ENCODE assay signal across 29 mouse cellular contexts in the genomic region with DNA sequence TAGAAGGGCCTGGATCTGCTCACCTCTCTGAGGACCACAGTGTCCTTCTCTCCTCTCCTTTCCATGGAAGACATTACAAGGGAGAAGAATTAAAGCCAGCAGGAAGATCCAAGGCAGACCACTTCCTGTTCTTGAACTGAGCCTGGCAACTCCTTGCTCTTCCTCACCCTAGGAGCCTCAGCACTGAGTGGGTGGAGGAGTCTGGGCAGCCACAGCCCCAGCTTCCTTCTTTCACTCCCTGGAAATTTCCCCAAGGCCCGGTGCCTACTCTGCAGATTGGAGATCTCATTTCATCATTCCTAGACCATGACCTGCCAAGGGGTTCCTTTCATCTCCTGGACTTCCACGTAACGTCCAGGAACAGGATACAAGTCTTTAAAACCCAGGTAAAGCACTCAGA. TPM values are rescaled to one million over a fixed set of nuclear protein-coding genes. Genes with fewer than 3 reads are reported as not detected.
"Had no signal": no experiment of that assay in that cellular context is flagged by ENCODE, and none has a peak within 500 bp of the region (broad histone marks: within the 10 kb centered on the region; RNA-seq: fewer than 3 reads in every experiment).

No protein-coding gene starts in this region.

- DNase-seq: kidney, adult 18-20 months; kidney, adult 9 months; kidney, postnatal 14 days; kidney, postnatal 4 days; left cerebral cortex, postnatal 4 days; liver, postnatal 0 days; lung, postnatal 14 days; thymus, adult 2 months; thymus, postnatal 14 days; thymus, postnatal 4 days had no signal

- H3K27me3 ChIP-seq: limb, embryonic 12.5 days; limb, embryonic 15.5 days; midbrain, embryonic 12.5 days; midbrain, embryonic 15.5 days; neural tube, embryonic 13.5 days had no signal

- H3K4me1 ChIP-seq: limb, embryonic 12.5 days; limb, embryonic 15.5 days; midbrain, embryonic 12.5 days; midbrain, embryonic 15.5 days; neural tube, embryonic 13.5 days had no signal

- ATAC-seq: liver, postnatal 0 days; midbrain, embryonic 15.5 days had no signal

- H3K4me3 ChIP-seq: limb, embryonic 12.5 days; limb, embryonic 15.5 days; midbrain, embryonic 12.5 days; midbrain, embryonic 15.5 days; neural tube, embryonic 13.5 days had no signal

- H3K36me3 ChIP-seq: limb, embryonic 12.5 days; limb, embryonic 15.5 days; midbrain, embryonic 12.5 days; midbrain, embryonic 15.5 days; neural tube, embryonic 13.5 days had no signal

- H3K4me2 ChIP-seq: limb, embryonic 12.5 days; limb, embryonic 15.5 days; liver, embryonic 11.5 days; midbrain, embryonic 12.5 days; midbrain, embryonic 15.5 days; neural tube, embryonic 13.5 days had no signal

RNA-seq across cellular contexts. Expression of gene Ccl11, which starts 15.4 kb away (rescaled TPM):
- total RNA-seq: left cerebral cortex, postnatal 4 days; megakaryocyte progenitor cell, adult 5-6 weeks; neutrophil, adult 5-6 weeks had no signal
- polyA plus RNA-seq: limb, embryonic 12.5 days; liver, embryonic 11.5 days; liver, postnatal 0 days; midbrain, embryonic 12.5 days; midbrain, embryonic 15.5 days had no signal

RNA-seq across cellular contexts. Expression of gene Ccl7, which starts 27.5 kb away (rescaled TPM):
- total RNA-seq: layer of hippocampus, adult 18-20 months; layer of hippocampus, postnatal 14 days; left cerebral cortex, adult 8-10 months; left cerebral cortex, postnatal 4 days; megakaryocyte progenitor cell, adult 5-6 weeks; neutrophil, adult 5-6 weeks had no signal
- polyA plus RNA-seq: limb, embryonic 12.5 days; spleen, adult 2 months had no signal

RNA-seq across cellular contexts. Expression of gene Ccl12, which starts 28.7 kb away (rescaled TPM):
- total RNA-seq: layer of hippocampus, postnatal 14 days; megakaryocyte progenitor cell, adult 5-6 weeks; neutrophil, adult 5-6 weeks had no signal
- polyA plus RNA-seq: liver, embryonic 11.5 days; spleen, adult 2 months had no signal

RNA-seq across cellular contexts. Expression of gene Gm17268, which starts 34.6 kb away (rescaled TPM):
- total RNA-seq: layer of hippocampus, adult 18-20 months; layer of hippocampus, postnatal 14 days; left cerebral cortex, adult 8-10 months; left cerebral cortex, postnatal 14 days; left cerebral cortex, postnatal 4 days; megakaryocyte progenitor cell, adult 5-6 weeks; neutrophil, adult 5-6 weeks had no signal
- polyA plus RNA-seq: kidney, embryonic 16.5 days; limb, embryonic 12.5 days; limb, embryonic 15.5 days; liver, embryonic 11.5 days; liver, embryonic 14.5 days; liver, postnatal 0 days; lung, embryonic 16.5 days; midbrain, embryonic 12.5 days; midbrain, embryonic 15.5 days; neural tube, embryonic 13.5 days; small intestine, adult 2 months; spleen, adult 2 months; stomach, embryonic 14.5 days; stomach, postnatal 0 days; thymus, adult 2 months had no signal

RNA-seq across cellular contexts. Expression of gene Ccl2, which starts 37.6 kb away (rescaled TPM):
- total RNA-seq: layer of hippocampus, adult 18-20 months; layer of hippocampus, postnatal 14 days; left cerebral cortex, adult 8-10 months; left cerebral cortex, postnatal 14 days had no signal
